Mouse (Mus musculus): ENCODE data around the gene Trib3.

DNA sequence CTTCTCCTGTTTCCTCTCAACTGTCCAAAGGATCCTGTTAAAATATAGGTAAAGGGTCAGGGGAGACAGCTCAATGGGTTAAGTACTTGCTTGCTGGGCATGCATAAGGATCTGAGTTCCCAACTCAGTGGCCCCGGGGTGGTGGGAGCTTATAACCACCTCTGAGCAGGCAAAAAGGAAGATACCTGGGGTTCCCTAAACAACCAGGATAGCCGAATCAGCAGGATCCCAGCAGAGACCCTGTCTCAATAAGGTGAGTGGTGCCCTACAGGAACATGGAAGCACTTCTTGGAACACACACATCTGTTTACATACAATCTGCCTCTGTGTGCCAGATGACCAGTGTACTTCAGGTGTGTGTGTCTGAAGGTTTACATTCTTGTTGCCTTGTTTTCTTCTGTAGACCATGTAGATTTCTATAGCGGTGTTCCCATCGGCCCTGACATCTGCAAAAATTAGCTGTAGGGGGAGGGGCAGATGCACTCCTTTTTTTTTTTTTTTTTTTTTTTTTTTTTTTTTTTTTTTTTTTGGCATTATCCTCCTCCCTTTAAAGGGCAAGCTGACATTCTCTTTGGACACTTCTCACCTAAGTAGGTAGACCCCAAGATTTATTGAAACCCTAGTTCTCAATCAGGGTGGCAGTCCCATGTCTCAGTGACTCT, 10.4 kb downstream of the Trib3 start:
- TF ChIP-seq CTCF (IDR thresholded peaks at IDR 0.05; ENCODE audit: insufficient read depth, low read depth, low read length), result no peak
- no peak for TF ChIP-seq POLR2A (IDR thresholded peaks at IDR 0.05; ENCODE audit: insufficient read depth, low read depth, low read length)
